Mouse (Mus musculus): Measurements from ENCODE around the gene Pea15a. TPM values are rescaled to one million over a fixed set of nuclear protein-coding genes. Genes with fewer than 3 reads are reported as not detected.

Gene Pea15a
- polyA plus RNA-seq, 1 experiment from 2014 or later, result 415 TPM

DNA sequence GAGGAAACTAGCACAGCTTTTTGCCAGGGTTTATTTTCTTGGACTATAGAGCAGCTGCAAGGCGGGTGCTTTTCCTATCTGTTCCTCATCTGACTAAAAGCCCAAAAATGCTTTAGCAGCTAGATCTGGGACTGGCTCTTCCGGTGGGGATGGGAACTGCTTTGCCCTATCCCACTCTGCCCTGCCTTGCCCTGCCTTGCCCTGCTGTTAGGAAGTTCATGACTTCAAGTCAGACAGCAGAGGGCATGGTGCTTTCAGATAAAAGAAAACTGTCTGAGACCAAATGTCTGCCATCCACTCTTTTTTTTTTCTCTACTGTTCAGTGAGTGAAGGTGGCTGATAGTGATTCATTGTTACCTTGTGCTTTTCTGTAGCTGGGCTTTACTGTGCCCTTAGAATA, 15.0 kb downstream of the Pea15a start:
- Histone ChIP-seq H3K4me3 (replicated peaks) (no peak overlapping the region), H3K4me2 (no peak overlapping the region), H3K9ac (replicated peaks) (no peak overlapping the region), H3K9me3 (replicated peaks) (no peaks in the 10 kb centered on the region), H3K36me3 (peaks cover 83% of the 10 kb centered on the region), H3K27ac (replicated peaks) (no peak overlapping the region), H3K4me1 (no peaks in the 10 kb centered on the region), H3K27me3 (replicated peaks) (no peaks in the 10 kb centered on the region)
- no peak for ATAC-seq (ENCODE audit: low FRiP score)
- 92% methylated on average over 2 of the region's 2 CpGs for WGBS

DNA sequence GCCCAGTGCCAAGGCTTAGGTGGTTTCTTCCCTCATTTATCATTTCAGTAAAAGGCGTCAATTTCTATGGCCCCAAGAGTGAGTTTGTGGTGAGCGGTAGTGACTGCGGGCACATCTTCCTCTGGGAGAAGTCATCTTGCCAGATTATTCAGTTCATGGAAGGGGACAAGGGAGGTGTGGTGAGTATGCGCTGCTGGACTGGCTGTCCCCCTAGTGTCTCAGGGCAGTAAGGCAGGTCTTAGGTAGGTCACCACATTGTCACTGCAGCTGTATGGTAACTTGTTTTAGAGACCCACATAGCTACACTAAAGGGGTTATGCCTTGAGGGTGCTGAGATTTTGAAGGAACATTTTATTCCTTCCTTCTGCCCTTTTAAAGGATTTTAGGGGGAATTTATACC, 17.7 kb downstream of the Pea15a start:
- no peaks in the 10 kb centered on the region for H3K4me1 ChIP-seq
- H3K9ac ChIP-seq (replicated peaks), result no peak overlapping the region
- ATAC-seq (ENCODE audit: low FRiP score), result no peak
- 59% methylated on average over 4 of the region's 4 CpGs for WGBS
- no peaks in the 10 kb centered on the region for H3K27me3 ChIP-seq (replicated peaks)
- H3K27ac ChIP-seq (replicated peaks), result no peak overlapping the region
- H3K4me2 ChIP-seq, result no peak overlapping the region
- no peak overlapping the region for H3K4me3 ChIP-seq (replicated peaks)
- no peaks in the 10 kb centered on the region for H3K9me3 ChIP-seq (replicated peaks)
- H3K36me3 ChIP-seq, result peaks cover 65% of the 10 kb centered on the region

DNA sequence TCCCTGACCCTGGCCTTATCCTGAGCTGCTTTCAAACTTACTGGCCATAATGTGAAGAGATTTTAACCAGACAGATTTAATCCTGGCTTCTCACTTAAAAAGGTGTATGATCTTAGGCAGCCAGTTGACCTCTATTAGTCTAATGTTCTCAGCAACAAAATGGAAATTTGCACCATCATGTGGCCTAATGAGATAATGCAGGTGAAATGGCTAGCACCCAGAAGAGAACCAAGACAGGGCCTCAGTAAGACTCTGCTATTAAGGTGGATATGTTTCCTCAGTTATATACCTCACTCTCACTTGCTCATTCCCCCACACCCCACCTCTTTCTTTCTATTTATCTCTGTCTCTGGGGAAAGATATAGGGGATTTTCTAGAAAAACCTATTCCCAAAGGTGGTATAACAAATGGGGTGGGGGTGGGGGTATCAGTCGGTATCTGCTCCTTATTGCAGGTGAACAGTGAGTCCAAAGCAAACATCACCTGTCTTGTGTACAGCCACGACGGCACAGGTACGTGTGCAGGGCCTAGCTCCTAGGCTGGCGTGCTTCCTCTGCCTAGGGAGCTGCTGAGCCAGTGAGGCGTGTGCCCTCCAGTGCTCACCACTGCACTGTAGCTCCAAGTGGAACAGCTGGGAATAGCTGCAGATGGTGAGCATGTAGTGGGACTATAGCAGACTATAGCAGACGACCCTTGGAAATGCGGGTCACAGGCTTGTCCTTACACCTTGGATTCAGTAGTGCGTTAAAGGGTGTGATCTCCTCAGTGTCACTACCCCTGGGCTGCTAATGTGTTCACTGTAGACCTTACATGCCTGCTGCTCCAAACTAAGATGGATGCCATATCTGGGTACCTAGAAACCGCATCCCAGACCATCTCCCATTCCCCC, 20.0 kb downstream of the Pea15a start:
- Histone ChIP-seq H3K4me1 (no peaks in the 10 kb centered on the region), H3K4me3 (replicated peaks) (no peak overlapping the region), H3K27ac (replicated peaks) (no peak overlapping the region), H3K9me3 (replicated peaks) (no peaks in the 10 kb centered on the region), H3K36me3 (peaks cover 56% of the 10 kb centered on the region), H3K27me3 (replicated peaks) (no peaks in the 10 kb centered on the region), H3K4me2 (no peak overlapping the region), H3K9ac (replicated peaks) (no peak overlapping the region)
- 92% methylated on average over 10 of the region's 10 CpGs for WGBS
- ATAC-seq (ENCODE audit: low FRiP score), result no peak; the same call in 1 of the 2 replicates

DNA sequence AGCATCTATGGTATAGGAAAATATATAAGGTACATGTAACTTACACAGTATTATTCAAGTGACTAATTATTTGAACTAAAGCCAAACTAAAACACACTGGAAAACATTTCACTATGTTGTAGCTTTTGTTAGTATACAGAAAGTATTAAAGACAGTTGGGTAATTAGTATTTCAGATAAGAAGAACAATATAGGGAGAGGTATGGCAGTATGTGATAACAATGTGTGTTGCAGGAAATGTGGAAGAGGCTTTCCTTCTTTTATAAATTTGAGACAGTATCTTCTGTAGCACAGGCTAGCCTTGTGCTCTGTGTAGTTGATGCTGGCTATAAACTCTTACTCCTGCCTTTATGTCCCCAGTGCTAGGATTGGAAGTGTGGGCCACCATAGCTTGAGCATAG, 22.7 kb downstream of the Pea15a start:
- no peaks in the 10 kb centered on the region for H3K27me3 ChIP-seq (replicated peaks)
- no peak for ATAC-seq (ENCODE audit: low FRiP score)

DNA sequence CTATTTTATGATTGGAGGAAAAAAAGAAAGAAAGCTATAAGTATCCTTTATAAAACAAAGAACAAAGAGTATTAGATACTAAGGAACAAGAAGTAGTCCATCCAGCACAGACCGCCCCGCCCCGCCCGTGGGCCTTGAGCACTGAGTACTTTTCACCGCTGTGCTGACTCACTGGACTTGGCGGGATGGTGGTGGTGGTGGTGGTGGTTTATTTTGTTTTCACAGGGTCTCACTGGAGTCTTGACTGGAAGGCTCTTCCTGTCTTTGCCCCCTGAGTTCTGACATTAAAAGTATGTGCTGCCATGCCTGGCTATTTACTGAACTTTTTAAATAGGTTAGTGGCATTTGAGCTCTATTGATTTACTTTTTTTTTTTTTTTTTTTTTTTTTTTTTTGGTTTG, 23.5 kb downstream of the Pea15a start:
- H3K36me3 ChIP-seq, result peaks cover 49% of the 10 kb centered on the region
- no peak overlapping the region for H3K27ac ChIP-seq (replicated peaks)
- no peaks in the 10 kb centered on the region for H3K9me3 ChIP-seq (replicated peaks)
- no peaks in the 10 kb centered on the region for H3K4me1 ChIP-seq
- 96% methylated on average over 6 of the region's 6 CpGs for WGBS
- no peak overlapping the region for H3K9ac ChIP-seq (replicated peaks)
- H3K4me3 ChIP-seq (replicated peaks), result no peak overlapping the region
- no peak for ATAC-seq (ENCODE audit: low FRiP score)
- no peaks in the 10 kb centered on the region for H3K27me3 ChIP-seq (replicated peaks)
- no peak overlapping the region for H3K4me2 ChIP-seq

More for the DNA sequence above, 22.7 kb downstream of the Pea15a start:
- Histone ChIP-seq H3K9ac (replicated peaks) (no peak overlapping the region), H3K36me3 (peaks cover 50% of the 10 kb centered on the region), H3K4me2 (no peak overlapping the region), H3K4me1 (no peaks in the 10 kb centered on the region), H3K9me3 (replicated peaks) (no peaks in the 10 kb centered on the region), H3K27ac (replicated peaks) (no peak overlapping the region), H3K4me3 (replicated peaks) (no peak overlapping the region)

DNA sequence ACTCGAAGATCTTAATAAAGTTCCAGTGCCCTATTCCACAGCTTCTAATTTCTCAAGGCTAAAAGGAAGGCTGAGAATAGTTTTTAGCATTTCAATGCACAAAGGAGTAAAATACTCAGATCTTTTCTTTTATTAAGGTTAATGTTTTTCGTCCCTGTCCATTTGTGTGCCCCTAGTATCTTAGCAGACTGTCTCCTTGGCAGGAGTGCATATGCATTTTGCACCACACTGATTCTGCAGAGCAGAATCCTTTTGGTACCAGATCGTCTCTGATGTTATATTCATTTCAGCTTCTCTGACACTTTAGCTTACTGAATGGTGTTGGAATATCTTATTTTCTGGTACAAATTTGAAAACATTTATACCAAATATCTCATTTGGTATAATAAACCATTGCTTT, 24.8 kb downstream of the Pea15a start:
- no peak overlapping the region for H3K9ac ChIP-seq (replicated peaks)
- 92% methylated on average over 3 of the region's 3 CpGs for WGBS

DNA sequence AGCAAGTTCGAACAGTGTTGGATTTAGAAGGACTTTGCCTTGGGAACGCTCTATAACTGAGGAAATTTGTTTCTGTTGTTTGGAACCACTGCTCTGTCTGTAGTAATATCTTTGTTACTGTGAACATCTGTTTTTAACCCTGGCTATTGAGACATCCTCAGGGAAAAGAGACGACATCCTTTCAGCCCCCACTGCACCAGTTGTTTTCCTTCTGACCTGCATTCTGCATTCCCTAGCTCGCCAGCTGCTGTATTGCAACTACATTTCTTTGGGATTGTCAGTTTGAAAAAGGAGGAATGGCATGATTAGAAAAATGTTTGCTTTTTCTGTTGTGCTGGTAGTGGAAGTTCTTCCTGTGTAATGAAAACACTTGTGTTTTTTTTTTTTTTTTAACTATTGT, 25.7 kb downstream of the Pea15a start:
- Histone ChIP-seq H3K9ac (replicated peaks) (no peak overlapping the region), H3K27me3 (replicated peaks) (no peaks in the 10 kb centered on the region), H3K36me3 (peaks cover 41% of the 10 kb centered on the region), H3K4me2 (no peak overlapping the region), H3K4me3 (replicated peaks) (no peak overlapping the region), H3K4me1 (no peaks in the 10 kb centered on the region), H3K27ac (replicated peaks) (no peak overlapping the region), H3K9me3 (replicated peaks) (no peaks in the 10 kb centered on the region)
- 62% methylated on average over 4 of the region's 4 CpGs for WGBS
- no peak for ATAC-seq (ENCODE audit: low FRiP score)

More for the DNA sequence above, 24.8 kb downstream of the Pea15a start:
- H3K4me1 ChIP-seq, result no peaks in the 10 kb centered on the region
- no peak overlapping the region for H3K4me3 ChIP-seq (replicated peaks)
- ATAC-seq (ENCODE audit: low FRiP score), result no peak
- H3K27ac ChIP-seq (replicated peaks), result no peak overlapping the region
- no peaks in the 10 kb centered on the region for H3K9me3 ChIP-seq (replicated peaks)
- H3K27me3 ChIP-seq (replicated peaks), result no peaks in the 10 kb centered on the region
- peaks cover 44% of the 10 kb centered on the region for H3K36me3 ChIP-seq
- H3K4me2 ChIP-seq, result no peak overlapping the region

DNA sequence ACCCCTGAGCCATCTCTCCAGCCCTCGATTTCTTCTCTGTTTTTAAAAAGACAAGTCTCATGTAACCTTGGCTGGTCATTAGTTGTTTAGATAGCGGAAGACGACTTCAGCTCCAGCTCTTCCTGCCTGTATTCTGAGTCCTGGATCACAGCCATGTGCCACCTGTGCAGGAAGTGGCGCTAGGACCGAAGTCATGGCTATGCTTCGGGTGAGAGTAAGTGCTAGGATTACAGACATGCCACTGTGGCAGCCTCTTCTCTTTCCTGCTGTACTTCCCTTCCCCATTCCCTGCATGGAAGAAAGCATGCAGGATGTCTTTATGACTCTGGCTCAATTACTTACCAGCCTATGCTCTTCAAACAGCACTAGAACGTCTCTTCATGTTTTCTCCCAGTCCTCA, 27.5 kb downstream of the Pea15a start:
- Histone ChIP-seq H3K36me3 (peaks cover 57% of the 10 kb centered on the region), H3K27ac (replicated peaks) (no peak overlapping the region), H3K9me3 (replicated peaks) (no peaks in the 10 kb centered on the region), H3K9ac (replicated peaks) (no peak overlapping the region), H3K4me2 (no peak overlapping the region), H3K27me3 (replicated peaks) (no peaks in the 10 kb centered on the region), H3K4me3 (replicated peaks) (no peak overlapping the region), H3K4me1 (no peaks in the 10 kb centered on the region)
- 77% methylated on average over 7 of the region's 7 CpGs for WGBS
- ATAC-seq (ENCODE audit: low FRiP score), result no peak

DNA sequence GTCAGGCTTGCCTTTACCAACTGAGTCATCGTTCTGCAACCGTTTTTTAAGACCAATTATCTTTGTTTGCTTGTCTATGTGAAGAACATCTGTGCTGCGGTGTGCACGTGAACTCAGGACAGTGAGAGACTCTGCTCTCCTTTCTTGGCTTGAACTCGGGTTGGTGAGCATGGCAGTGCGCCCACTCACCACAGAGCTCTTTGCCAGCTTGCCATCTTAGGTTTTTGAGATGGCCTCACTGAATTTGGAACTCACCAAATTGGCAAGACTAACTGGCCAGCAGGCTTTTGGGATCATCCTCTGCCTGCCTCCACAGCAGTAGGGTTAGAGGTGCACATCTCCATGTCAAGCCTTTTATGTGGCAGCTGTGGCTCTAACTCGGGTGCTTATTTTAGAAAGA, 28.8 kb downstream of the Pea15a start:
- 79% methylated on average over 7 of the region's 7 CpGs for WGBS
- H3K27me3 ChIP-seq (replicated peaks), result no peaks in the 10 kb centered on the region
- ATAC-seq (ENCODE audit: low FRiP score), result no peak

DNA sequence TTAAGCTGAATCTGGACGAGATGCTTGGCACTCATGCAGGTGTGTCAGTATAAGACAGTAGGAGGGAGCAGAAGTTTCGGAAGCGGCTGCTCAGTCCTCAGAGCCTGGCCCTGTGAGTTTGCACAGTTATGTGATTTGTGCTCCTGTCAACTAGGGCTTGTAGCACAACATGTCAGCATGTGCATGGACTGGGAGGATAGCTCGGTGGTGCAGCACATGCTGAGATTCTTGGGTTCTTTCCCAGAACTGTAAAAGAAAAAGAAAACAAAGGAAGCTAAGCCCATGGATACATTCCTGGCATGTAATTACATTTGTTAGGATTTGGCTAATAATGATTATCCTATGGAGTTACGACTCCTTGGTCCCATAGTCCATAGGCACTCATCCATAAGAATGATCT, 33.4 kb downstream of the Pea15a start:
- no peak for ATAC-seq (ENCODE audit: low FRiP score)
- Histone ChIP-seq H3K9ac (replicated peaks) (no peak overlapping the region), H3K27me3 (replicated peaks) (no peaks in the 10 kb centered on the region), H3K4me3 (replicated peaks) (no peak overlapping the region), H3K4me2 (no peak overlapping the region), H3K27ac (replicated peaks) (no peak overlapping the region), H3K4me1 (peaks cover 3% of the 10 kb centered on the region; the same call in 1 of the 2 replicates), H3K36me3 (peaks cover 69% of the 10 kb centered on the region), H3K9me3 (replicated peaks) (no peaks in the 10 kb centered on the region)
- 61% methylated on average over 5 of the region's 5 CpGs for WGBS

More for the DNA sequence above, 28.8 kb downstream of the Pea15a start:
- Histone ChIP-seq H3K27ac (replicated peaks) (no peak overlapping the region), H3K9me3 (replicated peaks) (no peaks in the 10 kb centered on the region), H3K36me3 (peaks cover 68% of the 10 kb centered on the region), H3K4me1 (peaks cover 3% of the 10 kb centered on the region; the same call in 1 of the 2 replicates), H3K4me3 (replicated peaks) (no peak overlapping the region), H3K9ac (replicated peaks) (no peak overlapping the region), H3K4me2 (no peak overlapping the region)

DNA sequence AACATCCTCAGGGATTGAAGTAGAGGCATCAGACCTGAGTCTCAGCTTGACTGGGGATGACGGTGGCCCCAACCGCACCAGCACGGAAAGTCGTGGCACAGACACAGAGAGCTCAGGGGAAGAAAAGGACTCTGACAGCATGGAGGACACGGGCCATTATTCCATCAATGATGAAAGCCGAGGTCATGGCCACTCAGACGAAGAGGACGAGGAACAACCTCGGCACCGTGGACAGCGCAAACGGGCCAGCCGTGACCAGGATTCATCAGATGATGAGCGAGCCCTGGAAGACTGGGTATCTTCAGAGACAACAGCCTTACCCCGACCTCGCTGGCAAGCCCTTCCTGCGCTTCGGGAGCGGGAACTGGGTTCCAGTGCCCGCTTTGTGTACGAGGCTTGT, 34.2 kb downstream of the Pea15a start:
- no peaks in the 10 kb centered on the region for H3K27me3 ChIP-seq (replicated peaks)
- peaks cover 3% of the 10 kb centered on the region; the same call in 1 of the 2 replicates for H3K4me1 ChIP-seq
- 84% methylated on average over 21 of the region's 21 CpGs for WGBS
- H3K9ac ChIP-seq (replicated peaks), result no peak overlapping the region
- H3K4me2 ChIP-seq, result no peak overlapping the region
- no peak for ATAC-seq (ENCODE audit: low FRiP score)
- no peaks in the 10 kb centered on the region for H3K9me3 ChIP-seq (replicated peaks)
- no peak overlapping the region for H3K27ac ChIP-seq (replicated peaks)
- H3K4me3 ChIP-seq (replicated peaks), result no peak overlapping the region
- H3K36me3 ChIP-seq, result peaks cover 66% of the 10 kb centered on the region

DNA sequence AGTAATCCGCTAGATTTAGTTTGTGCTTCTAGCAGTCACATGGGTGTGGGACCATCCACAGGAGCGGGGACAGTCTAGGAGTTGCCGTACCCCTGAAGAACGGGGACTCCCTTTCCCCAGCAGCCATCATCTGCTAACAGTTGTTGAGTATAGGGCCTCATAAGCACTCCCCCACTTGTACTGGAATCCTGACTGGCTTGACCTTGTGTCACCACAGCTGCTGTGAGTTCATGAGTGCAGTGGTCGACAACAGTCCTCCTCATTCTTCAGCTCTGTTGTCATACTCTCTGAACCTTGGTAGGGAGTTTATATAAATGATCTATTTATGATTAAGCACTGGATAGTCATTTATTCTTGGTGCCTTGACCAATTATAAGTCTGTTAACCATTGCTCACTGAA, 36.8 kb downstream of the Pea15a start:
- no peak for ATAC-seq (ENCODE audit: low FRiP score)
- Histone ChIP-seq H3K9me3 (replicated peaks) (no peaks in the 10 kb centered on the region), H3K4me2 (no peak overlapping the region), H3K4me3 (replicated peaks) (no peak overlapping the region), H3K27ac (replicated peaks) (no peak overlapping the region), H3K4me1 (peaks cover 3% of the 10 kb centered on the region; the same call in 1 of the 2 replicates), H3K27me3 (replicated peaks) (no peaks in the 10 kb centered on the region), H3K9ac (replicated peaks) (no peak overlapping the region), H3K36me3 (peaks cover 70% of the 10 kb centered on the region)
- WGBS, result 97% methylated on average over 5 of the region's 5 CpGs

Data from neural tube, embryonic 15.5 days (tissue).